Mouse (Mus musculus) cerebellum, adult 2 months (tissue): ENCODE measurements around the gene Pik3r5. TPM values are rescaled to one million over a fixed set of nuclear protein-coding genes. Genes with fewer than 3 reads are reported as not detected.

Source experiments
- DNase-seq, 2 experiments: peaks; one replicate each; pipeline ENCODE4 v3.0.0; 2021
- H3K27ac ChIP-seq: fragments of 200-500 bp; 2 replicates; pipeline ENCODE4 v1.5.1; 2012; ENCODE audit warnings: low read length, control low read depth, inconsistent platforms; ENCODE audit not compliant: insufficient read depth
- H3K27me3 ChIP-seq: fragments of 200-500 bp; 2 replicates; pipeline ENCODE4 v1.6.1; 2012; ENCODE audit warnings: inconsistent platforms, mild to moderate bottlenecking, low read length, moderate library complexity; ENCODE audit not compliant: control insufficient read depth, insufficient read depth
- H3K4me1 ChIP-seq: fragments of 200-500 bp; 2 replicates; pipeline ENCODE4 v1.6.1; 2011; ENCODE audit warnings: low read length; ENCODE audit not compliant: control insufficient read depth, insufficient read depth
- H3K4me3 ChIP-seq: fragments of 200-500 bp; replicated peaks from 2 replicates; pipeline ENCODE3; 2011; ENCODE audit warnings: mild to moderate bottlenecking, low read depth, low read length, control low read depth; ENCODE audit not compliant: insufficient read depth
- CTCF ChIP-seq: fragments of 200-500 bp; IDR thresholded peaks from 2 replicates; pipeline ENCODE4 v1.5.1; 2011; ENCODE audit warnings: low read depth, mild to moderate bottlenecking, control low read depth, low read length, moderate library complexity, borderline replicate concordance; ENCODE audit not compliant: insufficient read depth
- POLR2A ChIP-seq: fragments of 200-500 bp; IDR thresholded peaks from 2 replicates; pipeline ENCODE4 v1.6.1; 2011; ENCODE audit warnings: low read length, control low read depth, borderline replicate concordance; ENCODE audit not compliant: insufficient read depth
- WGBS: fragments of 180-500 bp; shearing (Covaris S2); methylation state at CpG from one replicate; pipeline ENCODE4 v1.1.7; 2018; 5-methylcytosine and 5-hydroxymethylcytosine counted together
- polyA plus RNA-seq: library from polyadenylated mRNA; depleted of rRNA; stranded (reverse); fragments of >200 nt; gene quantifications from 2 replicates; pipeline ENCODE4 v1.2.3, GENCODE M21; 2012

Pik3r5 gene
- polyA plus RNA-seq, 1 experiment = 0.93 TPM

DNA sequence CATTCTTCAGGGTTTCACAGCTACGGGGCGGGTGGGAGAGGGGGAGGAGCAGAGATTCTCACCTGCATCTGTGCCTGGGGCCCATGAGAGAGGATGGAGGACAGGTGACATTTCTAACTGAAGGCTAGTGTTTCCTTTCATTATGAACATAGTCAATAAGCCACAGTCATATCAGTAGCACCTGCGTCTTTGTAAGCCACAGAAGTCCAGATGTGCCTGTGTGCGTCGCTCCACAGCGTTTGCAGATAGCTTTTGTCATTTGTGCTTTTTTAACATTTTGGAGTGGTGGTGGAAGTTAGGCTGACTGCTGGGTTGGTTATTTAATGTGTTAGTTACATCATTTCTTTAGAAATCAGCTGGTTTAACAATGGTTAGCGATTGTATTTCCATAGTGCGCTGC is 20.8 kb downstream of the Pik3r5 start:
- no peak for TF ChIP-seq POLR2A
- TF ChIP-seq CTCF = no peak
- no peak for DNase-seq
- WGBS = 94% methylated on average over 8 of the region's 8 CpGs
- Histone ChIP-seq H3K27me3 (no peaks in the 10 kb centered on the region), H3K4me1 (no peaks in the 10 kb centered on the region), H3K4me3 (no peak overlapping the region), H3K27ac (no peak overlapping the region)

DNA sequence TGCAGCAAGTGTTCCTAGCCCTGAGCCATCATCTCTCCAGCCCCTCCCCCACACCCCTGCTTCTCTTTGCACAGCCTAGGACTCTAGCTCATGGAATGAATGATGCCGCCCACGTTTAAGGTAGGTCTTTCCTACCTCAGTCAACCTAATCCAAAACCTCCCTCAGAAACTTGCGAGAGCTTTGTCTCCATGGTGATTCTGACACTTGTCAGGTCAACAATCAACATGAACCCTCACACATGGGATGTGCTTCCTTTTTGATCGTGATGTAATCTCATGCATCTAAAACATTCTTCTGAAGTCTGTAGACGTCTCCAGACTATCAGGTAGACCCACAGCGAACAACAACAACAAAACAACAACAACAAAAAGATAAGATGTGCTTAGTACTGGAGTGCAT is 21.4 kb downstream of the Pik3r5 start:
- H3K4me1 ChIP-seq = no peaks in the 10 kb centered on the region
- no peak overlapping the region for H3K4me3 ChIP-seq
- no peak for DNase-seq
- H3K27ac ChIP-seq = no peak overlapping the region
- no peaks in the 10 kb centered on the region for H3K27me3 ChIP-seq
- TF ChIP-seq POLR2A = no peak
- no peak for TF ChIP-seq CTCF
- 75% methylated on average over 6 of the region's 6 CpGs for WGBS

DNA sequence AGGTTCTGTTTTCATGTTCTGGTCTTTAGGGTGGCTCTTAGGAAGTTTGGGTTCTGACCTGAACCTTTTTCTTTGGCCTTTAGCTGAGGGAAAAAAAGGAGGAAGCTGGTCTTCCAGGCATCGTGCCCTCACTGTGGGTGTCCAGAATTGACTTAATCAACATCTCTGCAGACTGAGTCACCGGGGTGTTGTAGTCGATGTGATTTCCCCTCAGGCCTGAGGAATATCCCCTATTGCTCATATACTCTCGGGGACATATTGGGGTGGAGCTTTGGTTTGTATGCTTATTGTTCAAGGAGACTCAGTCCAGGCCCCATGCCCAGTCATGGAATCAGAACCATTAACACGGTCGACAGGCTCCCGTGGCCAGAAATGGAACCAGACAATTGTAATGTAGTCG is 26.2 kb downstream of the Pik3r5 start:
- DNase-seq = no peak
- H3K4me3 ChIP-seq = no peak overlapping the region
- no peak for TF ChIP-seq POLR2A
- TF ChIP-seq CTCF = no peak
- WGBS = 40% methylated on average over 8 of the region's 8 CpGs
- H3K27ac ChIP-seq = no peak overlapping the region
- H3K27me3 ChIP-seq = no peaks in the 10 kb centered on the region
- no peaks in the 10 kb centered on the region for H3K4me1 ChIP-seq

DNA sequence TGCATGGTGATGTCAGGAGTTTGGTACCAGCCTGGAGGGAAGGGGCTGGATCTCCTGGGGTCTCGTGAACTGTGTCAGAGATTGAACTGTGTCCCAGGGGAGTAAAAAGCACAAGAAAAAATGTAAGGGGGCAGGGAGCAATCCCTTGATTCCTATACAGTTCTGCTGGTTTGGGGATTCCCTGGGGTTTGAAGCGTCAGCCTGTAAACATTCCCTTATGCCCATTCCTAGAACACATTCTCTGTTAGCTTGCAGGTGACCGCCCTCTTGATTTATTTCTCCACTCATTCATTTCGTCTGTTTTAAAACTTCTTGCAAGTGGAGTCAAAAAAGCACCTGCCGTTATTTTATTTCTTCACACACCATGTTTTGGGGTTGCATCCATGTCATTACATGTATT is 27.1 kb downstream of the Pik3r5 start:
- Histone ChIP-seq H3K4me3 (no peak overlapping the region), H3K27ac (no peak overlapping the region), H3K27me3 (no peaks in the 10 kb centered on the region), H3K4me1 (no peaks in the 10 kb centered on the region)
- TF ChIP-seq POLR2A (no peak), CTCF (no peak)
- WGBS = 81% methylated on average over 5 of the region's 5 CpGs
- no peak for DNase-seq

DNA sequence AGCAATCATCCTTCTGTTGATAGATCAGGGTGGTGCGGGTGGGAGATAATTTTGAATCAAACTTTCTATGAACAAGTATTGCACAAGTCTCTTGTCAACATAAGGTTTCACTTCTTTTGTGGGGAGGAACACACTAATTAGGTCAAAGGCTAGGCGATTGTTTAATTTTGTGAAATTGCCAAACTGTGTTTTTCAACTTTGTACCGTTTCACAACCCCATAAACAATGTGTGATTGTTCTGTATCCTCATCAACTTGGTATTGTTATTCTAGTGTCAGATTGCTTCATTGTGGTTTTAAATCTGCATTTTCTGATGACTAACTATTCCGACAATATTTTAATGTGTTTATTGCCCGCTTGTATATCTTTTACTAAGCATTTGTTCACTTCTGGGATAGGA is 27.6 kb downstream of the Pik3r5 start:
- 89% methylated on average over 5 of the region's 5 CpGs for WGBS
- Histone ChIP-seq H3K4me1 (no peaks in the 10 kb centered on the region), H3K27ac (no peak overlapping the region), H3K4me3 (no peak overlapping the region), H3K27me3 (no peaks in the 10 kb centered on the region)
- no peak for TF ChIP-seq POLR2A
- DNase-seq = no peak

DNA sequence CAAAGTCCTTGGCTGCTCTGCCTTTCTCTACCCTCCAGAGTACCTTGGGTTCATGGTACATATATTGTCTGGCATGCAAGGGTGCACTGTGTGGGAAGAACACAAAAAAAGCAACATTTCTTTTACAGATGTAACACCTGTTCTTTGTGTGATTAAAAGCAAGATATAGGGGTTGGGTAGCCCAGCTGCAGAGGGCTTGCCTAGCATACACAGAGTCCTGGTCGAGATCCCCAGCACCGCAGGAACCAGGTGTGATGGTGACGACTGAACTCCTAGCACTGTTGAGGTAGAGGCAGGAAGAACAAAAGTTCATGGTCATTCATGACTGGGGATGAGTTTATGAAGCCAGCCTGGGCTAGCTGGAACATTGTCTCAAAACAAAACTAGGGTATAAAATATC is 30.8 kb downstream of the Pik3r5 start:
- no peaks in the 10 kb centered on the region for H3K27me3 ChIP-seq
- no peak for TF ChIP-seq POLR2A
- TF ChIP-seq CTCF = no peak
- no peak overlapping the region for H3K4me3 ChIP-seq
- WGBS = 83% methylated on average over 3 of the region's 3 CpGs
- no peaks in the 10 kb centered on the region for H3K4me1 ChIP-seq
- H3K27ac ChIP-seq = no peak overlapping the region
- no peak for DNase-seq

DNA sequence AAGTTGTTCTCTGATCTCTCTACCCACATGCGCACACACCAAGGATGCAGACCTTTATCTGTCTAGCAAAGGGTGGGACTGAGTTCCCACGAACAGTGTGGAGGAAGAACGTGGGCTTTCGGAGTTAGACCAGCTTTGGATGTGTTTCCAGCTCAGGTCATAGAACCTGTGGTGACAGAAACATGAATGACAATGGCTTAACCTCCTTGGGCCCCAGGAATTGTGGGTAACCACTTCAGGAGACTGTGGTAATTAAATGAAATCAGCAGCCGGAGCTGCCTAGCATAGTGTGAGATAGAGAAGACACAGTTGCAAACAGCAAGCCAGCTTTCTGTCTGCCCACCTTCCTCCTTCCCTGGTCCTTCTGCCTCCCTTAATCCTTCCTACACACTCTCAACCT is 32.3 kb downstream of the Pik3r5 start:
- WGBS = 85% methylated on average over 5 of the region's 5 CpGs
- Histone ChIP-seq H3K27ac (no peak overlapping the region), H3K4me1 (no peaks in the 10 kb centered on the region), H3K4me3 (no peak overlapping the region), H3K27me3 (no peaks in the 10 kb centered on the region)
- no peak for DNase-seq
- TF ChIP-seq POLR2A (no peak), CTCF (no peak)

DNA sequence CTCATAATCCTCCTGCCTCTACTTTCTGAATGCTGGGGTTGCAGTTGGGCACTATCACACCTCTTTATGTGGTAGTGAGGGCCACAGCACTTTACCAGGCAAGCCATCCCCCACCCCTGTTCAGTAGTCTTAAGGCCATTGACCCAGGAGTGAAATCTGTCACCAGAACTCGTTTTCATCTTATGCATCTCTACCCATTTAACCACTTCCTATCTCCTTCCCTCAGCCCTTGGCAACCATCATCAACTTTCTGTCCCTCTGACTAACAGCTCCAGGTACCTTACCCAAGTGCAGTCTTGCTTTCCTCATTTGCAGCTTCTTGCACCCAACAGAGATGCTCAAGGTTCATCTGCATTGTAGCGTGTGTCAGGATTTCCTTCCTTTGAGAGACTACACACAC is 33.2 kb downstream of the Pik3r5 start:
- no peaks in the 10 kb centered on the region for H3K4me1 ChIP-seq
- no peak for TF ChIP-seq POLR2A
- no peak for TF ChIP-seq CTCF
- WGBS = 62% methylated on average over 2 of the region's 2 CpGs
- H3K27ac ChIP-seq = no peak overlapping the region
- no peak for DNase-seq
- no peaks in the 10 kb centered on the region for H3K27me3 ChIP-seq
- H3K4me3 ChIP-seq = no peak overlapping the region
